8 mouse cellular contexts compared by ENCODE assay signal in genomic region chr4:132309849-132310472, GRCm38 (mm10). TPM values are rescaled to one million over a fixed set of nuclear protein-coding genes. Genes with fewer than 3 reads are reported as not detected.
A peak's percentile ranks its signal among the peaks of the same experiment; 100 is the strongest.
DNase-seq lines count a peak whose midpoint lies in the region; ATAC-seq and TF ChIP-seq lines count a peak whose summit lies in the region.

No protein-coding gene starts in this region.

- H3K9ac ChIP-seq in heart, embryonic 16.5 days (ENCODE audit: low read length): peak overlapping the region; percentile 98
- H3K9ac ChIP-seq in lung, postnatal 0 days (replicated peaks; ENCODE audit: low read depth): peak overlapping the region; percentile 87; the same call in 1 of the 2 replicates

- peak overlapping the region; percentile 84 for H3K4me2 ChIP-seq in heart, embryonic 16.5 days (ENCODE audit: low read depth, low read length)
- H3K4me2 ChIP-seq in lung, postnatal 0 days (replicated peaks; ENCODE audit: low read depth, low read length): peak overlapping the region; percentile 76

- no peak for TF ChIP-seq EP300 in lung, postnatal 0 days (IDR thresholded peaks at IDR 0.05)

- no peaks in the 10 kb centered on the region for H3K27me3 ChIP-seq in embryonic facial prominence, embryonic 10.5 days (replicated peaks; ENCODE audit: low read depth, poor library complexity, severe bottlenecking)
- no peaks in the 10 kb centered on the region for H3K27me3 ChIP-seq in heart, embryonic 16.5 days (ENCODE audit: control insufficient read depth, insufficient read depth, low read length)
- H3K27me3 ChIP-seq in lung, postnatal 0 days (replicated peaks; ENCODE audit: insufficient read depth, low read length): no peaks in the 10 kb centered on the region

- H3K4me3 ChIP-seq in embryonic facial prominence, embryonic 10.5 days: peak overlapping the region; percentile 90
- peak overlapping the region; percentile 92 for H3K4me3 ChIP-seq in heart, embryonic 16.5 days (ENCODE audit: low read length)
- H3K4me3 ChIP-seq in lung, postnatal 0 days (ENCODE audit: low read depth, low read length): peak overlapping the region; percentile 78; the same call in 1 of the 2 replicates
- H3K4me3 ChIP-seq in olfactory bulb, adult 2 months (ENCODE audit: insufficient read depth, low read depth, low read length): peak overlapping the region; percentile 31

- WGBS in embryonic facial prominence, embryonic 10.5 days: 26% methylated on average over 10 of the region's 10 CpGs
- 28% methylated on average over 10 of the region's 10 CpGs for WGBS in heart, embryonic 16.5 days
- 33% methylated on average over 10 of the region's 10 CpGs for WGBS in lung, postnatal 0 days
- WGBS in olfactory bulb, adult 2 months: 26% methylated on average over 10 of the region's 10 CpGs

- peak overlapping the region; percentile 96 for H3K27ac ChIP-seq in embryonic facial prominence, embryonic 10.5 days (replicated peaks)
- H3K27ac ChIP-seq in heart, embryonic 16.5 days (ENCODE audit: low read length): peak overlapping the region; percentile 94
- no peak overlapping the region for H3K27ac ChIP-seq in lung, postnatal 0 days (ENCODE audit: low read length)
- H3K27ac ChIP-seq in olfactory bulb, adult 2 months (ENCODE audit: insufficient read depth, low read depth, low read length): no peak overlapping the region

- DNase-seq in CD4-positive helper T cell, adult 2 months (ENCODE audit: low read depth, low spot score): peak; percentile 84
- peak; percentile 17 for DNase-seq in Muller cell, postnatal 12 days (ENCODE audit: inconsistent ontology term)
- peak; percentile 53 for DNase-seq in embryonic facial prominence, embryonic 10.5 days (ENCODE audit: low spot score)
- DNase-seq in kidney, postnatal 25 days: peak; percentile 60 to 75
- peak; percentile 71 for DNase-seq in lung, postnatal 0 days (ENCODE audit: low spot score)
- no peak for DNase-seq in right cerebral cortex, postnatal 14 days

- TF ChIP-seq POLR2A in olfactory bulb, adult 2 months (IDR thresholded peaks at IDR 0.05; ENCODE audit: insufficient read depth, low read depth, low read length): no peak

- TF ChIP-seq CTCF in lung, postnatal 0 days (IDR thresholded peaks at IDR 0.05): peak; percentile 69
- peak; percentile 23; the same call in 1 of the 2 replicates for TF ChIP-seq CTCF in olfactory bulb, adult 2 months (IDR thresholded peaks at IDR 0.05; ENCODE audit: insufficient read depth, low read depth, low read length)

- no peaks in the 10 kb centered on the region for H3K9me3 ChIP-seq in embryonic facial prominence, embryonic 10.5 days
- no peaks in the 10 kb centered on the region for H3K9me3 ChIP-seq in heart, embryonic 16.5 days (replicated peaks; ENCODE audit: control insufficient read depth, low read length)
- H3K9me3 ChIP-seq in lung, postnatal 0 days (ENCODE audit: low read length): no peaks in the 10 kb centered on the region

- 0 out of 2 replicates have a peak, but pooled peaks have one; percentile 25 for ATAC-seq in heart, embryonic 16.5 days (replicated peaks; ENCODE audit: extremely low read depth, insufficient read depth, low FRiP score)
- ATAC-seq in lung, postnatal 0 days: peak; percentile 18

- H3K36me3 ChIP-seq in embryonic facial prominence, embryonic 10.5 days (replicated peaks): peaks cover 59% of the 10 kb centered on the region
- H3K36me3 ChIP-seq in heart, embryonic 16.5 days (ENCODE audit: control insufficient read depth, insufficient read depth): peaks cover 35% of the 10 kb centered on the region
- H3K36me3 ChIP-seq in lung, postnatal 0 days (ENCODE audit: insufficient read depth, low read length): 0 out of 2 replicates have a peak, but pooled peaks cover 5% of the 10 kb centered on the region

- peaks cover 11% of the 10 kb centered on the region for H3K4me1 ChIP-seq in embryonic facial prominence, embryonic 10.5 days
- peaks cover 11% of the 10 kb centered on the region for H3K4me1 ChIP-seq in heart, embryonic 16.5 days (ENCODE audit: control insufficient read depth, insufficient read depth, low read length)
- peaks cover 9% of the 10 kb centered on the region; the same call in 1 of the 2 replicates for H3K4me1 ChIP-seq in lung, postnatal 0 days (ENCODE audit: insufficient read depth, low read depth, low read length)
- peaks cover 5% of the 10 kb centered on the region; the same call in 1 of the 2 replicates for H3K4me1 ChIP-seq in olfactory bulb, adult 2 months (ENCODE audit: control insufficient read depth, insufficient read depth, low read length)

RNA-seq across cellular contexts. Expression of gene Rab42, which starts 6.8 kb away (rescaled TPM):
- 1.3 and 1.8 TPM in 2 replicates for polyA plus RNA-seq in embryonic facial prominence, embryonic 10.5 days (2016; fragmentation: Nextera tagmentation; extraction: Ambion mirVana)
- 2.1 and 2.6 TPM in 2 replicates for polyA plus RNA-seq in heart, embryonic 16.5 days (2015; fragmentation: Nextera tagmentation; extraction: Ambion mirVana)
- 2.3 and 3.1 TPM in 2 replicates for polyA plus RNA-seq in lung, postnatal 0 days (2015; fragmentation: Nextera tagmentation; extraction: Ambion mirVana)
- not detected in 2 replicates for polyA plus RNA-seq in olfactory bulb, adult 2 months (2012; ENCODE audit: insufficient read depth, insufficient read length, low replicate concordance, missing spikeins)

RNA-seq across cellular contexts. Expression of gene Trnau1ap, which starts 19.4 kb away (rescaled TPM):
- polyA plus RNA-seq in embryonic facial prominence, embryonic 10.5 days (2016; fragmentation: Nextera tagmentation; extraction: Ambion mirVana): 83.5 and 83.8 TPM in 2 replicates
- polyA plus RNA-seq in heart, embryonic 16.5 days (2015; fragmentation: Nextera tagmentation; extraction: Ambion mirVana): 71.5 and 72.2 TPM in 2 replicates
- 49.8 and 52.9 TPM in 2 replicates for polyA plus RNA-seq in lung, postnatal 0 days (2015; fragmentation: Nextera tagmentation; extraction: Ambion mirVana)
- not detected in 2 replicates for polyA plus RNA-seq in olfactory bulb, adult 2 months (2012; ENCODE audit: insufficient read depth, insufficient read length, low replicate concordance, missing spikeins)

RNA-seq across cellular contexts. Expression of gene Taf12, which starts 35.8 kb away (rescaled TPM):
- 58.8 and 59.3 TPM in 2 replicates for polyA plus RNA-seq in embryonic facial prominence, embryonic 10.5 days (2016; fragmentation: Nextera tagmentation; extraction: Ambion mirVana)
- 30.0 and 35.3 TPM in 2 replicates for polyA plus RNA-seq in heart, embryonic 16.5 days (2015; fragmentation: Nextera tagmentation; extraction: Ambion mirVana)
- 32.1 and 39.7 TPM in 2 replicates for polyA plus RNA-seq in lung, postnatal 0 days (2015; fragmentation: Nextera tagmentation; extraction: Ambion mirVana)
- not detected in 2 replicates for polyA plus RNA-seq in olfactory bulb, adult 2 months (2012; ENCODE audit: insufficient read depth, insufficient read length, low replicate concordance, missing spikeins)

RNA-seq across cellular contexts. Expression of gene Rcc1, which starts 43.4 kb away (rescaled TPM):
- polyA plus RNA-seq in embryonic facial prominence, embryonic 10.5 days (2016; fragmentation: Nextera tagmentation; extraction: Ambion mirVana): 160 and 172 TPM in 2 replicates
- polyA plus RNA-seq in heart, embryonic 16.5 days (2015; fragmentation: Nextera tagmentation; extraction: Ambion mirVana): 41.7 and 44.4 TPM in 2 replicates
- polyA plus RNA-seq in lung, postnatal 0 days (2015; fragmentation: Nextera tagmentation; extraction: Ambion mirVana): 14.3 and 14.7 TPM in 2 replicates
- not detected in 2 replicates for polyA plus RNA-seq in olfactory bulb, adult 2 months (2012; ENCODE audit: insufficient read depth, insufficient read length, low replicate concordance, missing spikeins)

RNA-seq across cellular contexts. Expression of gene Gmeb1, which starts 48.6 kb away (rescaled TPM):
- 46.2 and 46.5 TPM in 2 replicates for polyA plus RNA-seq in embryonic facial prominence, embryonic 10.5 days (2016; fragmentation: Nextera tagmentation; extraction: Ambion mirVana)
- polyA plus RNA-seq in heart, embryonic 16.5 days (2015; fragmentation: Nextera tagmentation; extraction: Ambion mirVana): 26.8 TPM in 2 replicates
- polyA plus RNA-seq in lung, postnatal 0 days (2015; fragmentation: Nextera tagmentation; extraction: Ambion mirVana): 17.0 and 23.6 TPM in 2 replicates
- not detected in 2 replicates for polyA plus RNA-seq in olfactory bulb, adult 2 months (2012; ENCODE audit: insufficient read depth, insufficient read length, low replicate concordance, missing spikeins)

Comparison
In these comparisons a context has a peak if more than half of its experiments do, and no peak if none do; other contexts are left out.
1. H3K27ac ChIP-seq: peak in embryonic facial prominence, embryonic 10.5 days (single experiment) and heart, embryonic 16.5 days (single experiment); none in lung, postnatal 0 days (single experiment) and olfactory bulb, adult 2 months (single experiment).
2. H3K4me3 ChIP-seq: peak in every context shown above with its lines; median percentile 92 in heart, embryonic 16.5 days; 90 in embryonic facial prominence, embryonic 10.5 days; 78 in lung, postnatal 0 days; 31 in olfactory bulb, adult 2 months.
3. RNA of gene Trnau1ap, which starts 19.4 kb away (polyA plus RNA-seq): 83.5 to 83.8 TPM in embryonic facial prominence, embryonic 10.5 days, 71.5 to 72.2 TPM in heart, embryonic 16.5 days and 49.8 to 52.9 TPM in lung, postnatal 0 days; not detected in olfactory bulb, adult 2 months; every median in the first group is over 10 times any median in the second.